Mouse (Mus musculus) liver, embryonic 12.5 days (tissue): ENCODE results near the gene Stx2. TPM values are rescaled to one million over a fixed set of nuclear protein-coding genes. Genes with fewer than 3 reads are reported as not detected.
"Not testable (repeated sequence)": the region's sequence is repeated elsewhere in the genome, so short reads cannot be mapped to it uniquely, and the experiment has no call there.

Experiments
- ATAC-seq: fragments of 200-750 bp; cut with Nextera tagmentation; 2 replicates; pipeline ENCODE4 v1.8.0; 2017; ENCODE audit warnings: moderate number of reproducible peaks, mild to moderate bottlenecking, moderate library complexity
- H3K27ac ChIP-seq: fragments of 300-500 bp; sonication (generic); 2 replicates; pipeline ENCODE4 v1.5.1; 2016; ENCODE audit warnings: mild to moderate bottlenecking
- H3K27me3 ChIP-seq: fragments of 300-500 bp; sonication (generic); replicated peaks from 2 replicates; pipeline ENCODE4 v1.6.1; 2016; ENCODE audit warnings: mild to moderate bottlenecking, moderate library complexity
- H3K36me3 ChIP-seq: fragments of 300-500 bp; sonication (generic); 2 replicates; pipeline ENCODE4 v1.6.1; 2016; ENCODE audit warnings: mild to moderate bottlenecking, moderate library complexity
- H3K4me1 ChIP-seq: fragments of 300-500 bp; sonication (generic); 2 replicates; pipeline ENCODE4 v1.6.1; 2016
- H3K4me2 ChIP-seq: fragments of 300-500 bp; sonication (generic); 2 replicates; pipeline ENCODE4 v1.6.1; 2016; ENCODE audit warnings: mild to moderate bottlenecking, moderate library complexity
- H3K4me3 ChIP-seq: fragments of 300-500 bp; sonication (generic); 2 replicates; pipeline ENCODE4 v1.5.1; 2016; ENCODE audit warnings: mild to moderate bottlenecking, moderate library complexity
- H3K9ac ChIP-seq: fragments of 300-500 bp; sonication (generic); 2 replicates; pipeline ENCODE4 v1.6.1; 2016; ENCODE audit warnings: mild to moderate bottlenecking, moderate library complexity
- H3K9me3 ChIP-seq: fragments of 300-500 bp; sonication (generic); replicated peaks from 2 replicates; pipeline ENCODE4 v1.6.1; 2016; ENCODE audit warnings: mild to moderate bottlenecking, moderate library complexity
- WGBS: fragments of 180-500 bp; shearing (Covaris S2); methylation state at CpG from one replicate; pipeline ENCODE4 v1.1.7; 2016; ENCODE audit not compliant: insufficient replicate concordance; 5-methylcytosine and 5-hydroxymethylcytosine counted together
- polyA plus RNA-seq: library from polyadenylated mRNA; unstranded; fragments of >200 nt; fragmentation: Nextera tagmentation; extraction: Ambion mirVana; gene quantifications from 2 replicates; pipeline ENCODE4 v1.2.1, GENCODE M21; 2016

The Stx2 gene
- polyA plus RNA-seq, 1 experiment from 2014 or later, result 95.8 TPM

- Histone ChIP-seq H3K27ac (no peak overlapping the region), H3K9ac (no peak overlapping the region)
- ATAC-seq, result no peak
Observed at GRCm38 (mm10) chr5:128978957-128979356, 29.4 kb downstream of the Stx2 start.

DNA sequence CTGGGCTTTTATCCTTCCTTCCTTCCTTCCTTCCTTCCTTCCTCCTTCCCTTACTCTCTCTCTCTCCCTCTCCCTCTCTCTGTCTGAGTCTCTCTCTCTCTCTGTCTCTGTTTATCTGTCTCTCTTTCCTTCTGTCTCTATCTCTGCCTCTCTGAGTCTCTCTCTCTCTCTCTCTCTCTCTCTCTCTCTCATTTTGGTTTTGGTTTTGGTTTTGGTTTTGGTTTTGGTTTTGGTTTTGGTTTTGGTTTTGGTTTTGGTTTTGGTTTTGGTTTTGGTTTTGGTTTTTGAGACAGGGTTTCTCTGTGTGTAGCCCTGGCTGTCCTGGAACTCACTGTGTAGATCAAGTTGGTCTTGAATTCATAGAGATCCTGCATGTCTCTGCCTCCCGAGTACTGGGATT is 30.9 kb downstream of the Stx2 start:
- ATAC-seq, H3K9ac ChIP-seq, H3K36me3 ChIP-seq, H3K4me3 ChIP-seq, H3K4me2 ChIP-seq, H3K4me1 ChIP-seq, H3K27me3 ChIP-seq, H3K27ac ChIP-seq, H3K9me3 ChIP-seq: not testable (repeated sequence)
- WGBS, result 39% methylated on average over 1 of the region's 1 CpGs

More at GRCm38 (mm10) chr5:128978957-128979356, 29.4 kb downstream of the Stx2 start:
- H3K36me3 ChIP-seq, result peaks cover 2% of the 10 kb centered on the region
- no peaks in the 10 kb centered on the region for H3K27me3 ChIP-seq
- H3K4me2 ChIP-seq, result no peak overlapping the region
- no peak overlapping the region for H3K4me3 ChIP-seq
- H3K4me1 ChIP-seq, result 0 out of 2 replicates have a peak, but pooled peaks cover 2% of the 10 kb centered on the region
- H3K9me3 ChIP-seq, result 0 out of 2 replicates have a peak, but pooled peaks cover 10% of the 10 kb centered on the region
- 85% methylated on average over 7 of the region's 7 CpGs for WGBS

DNA sequence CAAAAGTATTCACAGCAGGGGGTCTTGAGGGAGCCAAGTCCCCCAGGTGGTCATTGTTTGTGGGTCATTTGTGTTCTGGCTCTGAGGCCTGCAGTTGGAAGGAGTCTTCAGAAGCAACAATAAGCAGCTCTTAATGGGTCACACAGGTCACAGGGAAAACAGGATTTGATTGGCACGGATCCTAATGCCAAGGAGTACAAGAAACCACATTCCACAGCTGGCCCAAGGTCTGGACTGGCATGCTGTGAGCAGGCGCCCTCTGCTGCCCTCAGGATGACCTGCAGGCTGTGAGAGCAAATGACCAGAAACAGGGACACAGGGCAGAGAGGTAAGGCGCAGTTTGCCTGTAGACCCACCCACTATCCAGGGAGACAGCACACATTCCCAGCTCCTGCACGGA is 32.1 kb downstream of the Stx2 start:
- Histone ChIP-seq H3K9ac (no peak overlapping the region), H3K4me1 (no peaks in the 10 kb centered on the region), H3K4me3 (no peak overlapping the region), H3K4me2 (no peak overlapping the region), H3K27ac (no peak overlapping the region), H3K27me3 (no peaks in the 10 kb centered on the region), H3K36me3 (no peaks in the 10 kb centered on the region), H3K9me3 (0 out of 2 replicates have a peak, but pooled peaks cover 10% of the 10 kb centered on the region)
- ATAC-seq, result peak; percentile 10; the same call in 1 of the 2 replicates
- 27% methylated on average over 4 of the region's 4 CpGs for WGBS

DNA sequence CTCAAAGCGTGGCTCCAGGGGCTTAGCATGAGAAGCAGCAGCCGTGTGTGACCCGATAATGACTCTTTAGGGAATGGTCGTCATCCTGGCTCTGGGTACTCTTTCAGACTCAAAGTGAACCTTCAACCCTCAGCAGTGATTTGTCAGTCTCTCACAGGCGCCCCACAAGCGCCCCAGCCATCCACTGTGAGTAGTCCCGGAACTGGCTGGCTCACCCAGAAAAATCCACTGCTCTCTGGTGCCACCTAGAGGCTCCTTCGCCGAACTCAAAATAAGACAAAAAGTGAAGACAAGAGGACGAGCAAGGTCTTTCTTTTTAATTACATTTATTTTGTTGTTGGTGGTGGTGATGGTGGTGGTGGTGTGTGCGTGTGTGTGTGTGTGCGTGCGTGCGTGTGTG is 37.1 kb downstream of the Stx2 start:
- H3K27me3 ChIP-seq, result no peaks in the 10 kb centered on the region
- ATAC-seq, result peak; percentile 10; the same call in 1 of the 2 replicates
- H3K4me3 ChIP-seq, result no peak overlapping the region
- no peak overlapping the region for H3K27ac ChIP-seq
- 22% methylated on average over 13 of the region's 14 CpGs for WGBS
- peak overlapping the region; percentile 28 for H3K4me2 ChIP-seq
- no peaks in the 10 kb centered on the region for H3K36me3 ChIP-seq
- H3K9ac ChIP-seq, result no peak overlapping the region
- H3K9me3 ChIP-seq, result no peaks in the 10 kb centered on the region
- H3K4me1 ChIP-seq, result no peaks in the 10 kb centered on the region

DNA sequence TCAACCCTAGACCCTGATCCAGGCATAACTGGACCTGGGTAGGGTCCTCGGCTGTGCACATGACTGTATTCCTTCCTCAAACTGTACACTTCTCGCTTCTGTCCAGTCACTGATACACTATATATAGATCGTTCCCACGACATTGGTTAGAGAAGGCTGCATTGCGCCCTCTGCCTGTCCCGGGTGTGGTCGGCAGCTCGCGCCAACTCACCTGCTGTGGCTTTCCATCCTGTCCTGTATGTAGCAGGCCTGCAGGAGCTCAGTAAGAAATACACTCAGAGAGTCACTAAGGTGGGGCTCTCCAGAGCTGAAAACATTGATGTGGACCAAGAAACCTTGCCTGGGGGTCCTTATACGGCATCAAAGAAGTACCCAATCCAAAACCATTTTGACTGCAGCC is 37.5 kb downstream of the Stx2 start:
- WGBS, result 49% methylated on average over 10 of the region's 10 CpGs
- H3K9me3 ChIP-seq, result no peaks in the 10 kb centered on the region
- peak overlapping the region; percentile 28; the same call in 1 of the 2 replicates for H3K4me2 ChIP-seq

GRCm38 (mm10) chr5:128964353-128964752 is 44.0 kb downstream of the Stx2 start:
- WGBS, result 46% methylated on average over 4 of the region's 4 CpGs
- H3K4me2 ChIP-seq, result no peak overlapping the region
- no peak overlapping the region for H3K9ac ChIP-seq
- H3K27me3 ChIP-seq, result no peaks in the 10 kb centered on the region
- H3K36me3 ChIP-seq, result no peaks in the 10 kb centered on the region
- H3K9me3 ChIP-seq, result peaks cover 13% of the 10 kb centered on the region
- H3K4me3 ChIP-seq, result no peak overlapping the region
- no peaks in the 10 kb centered on the region for H3K4me1 ChIP-seq
- H3K27ac ChIP-seq, result no peak overlapping the region
- ATAC-seq, result no peak

More for the DNA sequence above, 37.5 kb downstream of the Stx2 start:
- Histone ChIP-seq H3K4me3 (no peak overlapping the region), H3K4me1 (no peaks in the 10 kb centered on the region), H3K27me3 (no peaks in the 10 kb centered on the region), H3K27ac (no peak overlapping the region), H3K9ac (no peak overlapping the region), H3K36me3 (no peaks in the 10 kb centered on the region)
- no peak for ATAC-seq

- Histone ChIP-seq H3K9me3 (peaks cover 23% of the 10 kb centered on the region), H3K27me3 (peaks cover under 1% of the 10 kb centered on the region; the same call in 1 of the 2 replicates), H3K27ac (no peak overlapping the region), H3K36me3 (no peaks in the 10 kb centered on the region), H3K4me2 (no peak overlapping the region), H3K4me3 (no peak overlapping the region), H3K9ac (no peak overlapping the region), H3K4me1 (no peaks in the 10 kb centered on the region)
- no peak for ATAC-seq
- WGBS, result 75% methylated on average over 3 of the region's 3 CpGs
Observed at GRCm38 (mm10) chr5:128958916-128959315, 49.5 kb downstream of the Stx2 start.

DNA sequence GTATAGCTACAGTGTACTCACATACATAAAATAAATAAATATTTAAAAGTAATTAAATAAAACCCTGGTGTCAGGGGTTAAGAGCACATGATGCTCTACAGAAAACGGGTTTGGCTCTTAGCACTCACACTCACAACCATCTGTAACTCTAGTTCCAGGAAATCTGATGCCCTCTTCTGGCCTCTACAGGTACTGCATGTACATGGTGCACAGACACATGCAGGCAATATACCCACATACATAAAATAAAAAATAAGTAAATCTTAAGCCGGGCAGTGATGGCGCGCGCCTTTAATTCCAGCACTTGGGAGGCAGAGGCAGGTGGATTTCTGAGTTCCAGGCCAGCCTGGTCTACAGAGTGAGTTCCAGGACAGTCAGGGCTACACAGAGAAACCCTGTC is 54.0 kb downstream of the Stx2 start:
- not testable (repeated sequence) for H3K4me2 ChIP-seq
- peaks cover 37% of the 10 kb centered on the region for H3K27me3 ChIP-seq
- WGBS, result 79% methylated on average over 5 of the region's 5 CpGs

GRCm38 (mm10) chr5:128953278-128954070 is 54.9 kb downstream of the Stx2 start, which contains the start of gene Rimbp2:
Gene Rimbp2, minus strand, starts transcription at chr5:128953486.
- H3K4me2 ChIP-seq, result peak within 1 kb of the TSS; percentile 56
- H3K27me3 ChIP-seq, result peaks cover 37% of the 10 kb centered on the region
- no peak for ATAC-seq
- H3K9me3 ChIP-seq, result peaks cover 6% of the 10 kb centered on the region; the same call in 1 of the 2 replicates
- H3K4me3 ChIP-seq, result peak within 1 kb of the TSS; percentile 19; the same call in 1 of the 2 replicates
- H3K4me1 ChIP-seq, result no peaks in the 10 kb centered on the region
- 11% methylated on average over 17 of the region's 17 CpGs for WGBS
- no peak within 1 kb of the TSS for H3K27ac ChIP-seq
- H3K36me3 ChIP-seq, result no peaks in the 10 kb centered on the region
- H3K9ac ChIP-seq, result no peak within 1 kb of the TSS

More for the DNA sequence above, 54.0 kb downstream of the Stx2 start:
- H3K9me3 ChIP-seq, H3K36me3 ChIP-seq, H3K27ac ChIP-seq, ATAC-seq, H3K4me3 ChIP-seq, H3K4me1 ChIP-seq, H3K9ac ChIP-seq: not testable (repeated sequence)

GRCm38 (mm10) chr5:128952291-128953195 is 55.8 kb downstream of the Stx2 start:
- no peak for ATAC-seq
- 4% methylated on average over 35 of the region's 35 CpGs for WGBS
- Histone ChIP-seq H3K4me2 (peak overlapping the region; percentile 56), H3K9ac (no peak overlapping the region), H3K4me3 (peak overlapping the region; percentile 19; the same call in 1 of the 2 replicates), H3K9me3 (peaks cover 6% of the 10 kb centered on the region; the same call in 1 of the 2 replicates), H3K36me3 (no peaks in the 10 kb centered on the region), H3K27ac (no peak overlapping the region), H3K4me1 (no peaks in the 10 kb centered on the region), H3K27me3 (peaks cover 37% of the 10 kb centered on the region)

- Histone ChIP-seq H3K9ac (no peak overlapping the region), H3K9me3 (peaks cover 9% of the 10 kb centered on the region; the same call in 1 of the 2 replicates), H3K4me1 (no peaks in the 10 kb centered on the region), H3K4me3 (no peak overlapping the region), H3K27ac (no peak overlapping the region), H3K27me3 (peaks cover 37% of the 10 kb centered on the region), H3K36me3 (no peaks in the 10 kb centered on the region), H3K4me2 (no peak overlapping the region)
- 37% methylated on average over 4 of the region's 4 CpGs for WGBS
- no peak for ATAC-seq
Observed at GRCm38 (mm10) chr5:128951472-128951871, 56.9 kb downstream of the Stx2 start.
